Mouse (Mus musculus) liver, adult 2 months (tissue): ENCODE measurements around the gene 6430550D23Rik. TPM values are rescaled to one million over a fixed set of nuclear protein-coding genes. Genes with fewer than 3 reads are reported as not detected.
A peak's percentile ranks its signal among the peaks of the same experiment; 100 is the strongest.

Source experiments
- DNase-seq: peaks from one replicate; pipeline ENCODE4 v3.0.0-alpha.2; 2011; ENCODE audit warnings: low read depth, low spot score; ENCODE audit errors: extremely low read depth
- H3K27ac ChIP-seq: fragments of 200-500 bp; replicated peaks from 2 replicates; pipeline ENCODE4 v1.5.1; 2012; ENCODE audit warnings: low read depth, mild to moderate bottlenecking, control low read depth, inconsistent platforms, low read length; ENCODE audit not compliant: insufficient read depth
- H3K27me3 ChIP-seq: fragments of 200-500 bp; 2 replicates; pipeline ENCODE4 v1.6.1; 2012; ENCODE audit warnings: mild to moderate bottlenecking, moderate library complexity, low read length, inconsistent platforms; ENCODE audit not compliant: control insufficient read depth, insufficient read depth
- H3K36me3 ChIP-seq: fragments of 200-500 bp; 2 replicates; pipeline ENCODE4 v1.6.1; 2012; ENCODE audit warnings: low read length, inconsistent platforms; ENCODE audit not compliant: control insufficient read depth, insufficient read depth
- H3K4me1 ChIP-seq: fragments of 200-500 bp; 2 replicates; pipeline ENCODE4 v1.6.1; 2011; ENCODE audit warnings: low read length; ENCODE audit not compliant: control insufficient read depth, insufficient read depth
- H3K4me3 ChIP-seq: fragments of 200-500 bp; 2 replicates; pipeline ENCODE4 v1.5.1; 2011; ENCODE audit warnings: low read depth, mild to moderate bottlenecking, control low read depth, low read length, moderate library complexity; ENCODE audit not compliant: insufficient read depth
- H3K79me2 ChIP-seq: fragments of 200-500 bp; 2 replicates; pipeline ENCODE4 v1.6.1; 2012; ENCODE audit warnings: inconsistent platforms, mild to moderate bottlenecking, low read length, moderate library complexity; ENCODE audit not compliant: control insufficient read depth, insufficient read depth
- H3K9ac ChIP-seq: fragments of 200-500 bp; 2 replicates; pipeline ENCODE4 v1.6.1; 2012; ENCODE audit warnings: low read depth, mild to moderate bottlenecking, control low read depth, inconsistent platforms, low read length
- CTCF ChIP-seq: fragments of 200-500 bp; IDR thresholded peaks from 2 replicates; pipeline ENCODE4 v1.5.1; 2011; ENCODE audit warnings: low read depth, low read length, control low read depth
- POLR2A ChIP-seq: fragments of 200-500 bp; IDR thresholded peaks from 2 replicates; pipeline ENCODE4 v1.6.1; 2011; ENCODE audit warnings: low read length, control low read depth; ENCODE audit not compliant: insufficient read depth; ENCODE audit errors: extremely low read depth
- WGBS: fragments of 180-500 bp; shearing (Covaris S2); methylation state at CpG from one replicate; pipeline ENCODE4 v1.1.7; 2018; 5-methylcytosine and 5-hydroxymethylcytosine counted together
- polyA plus RNA-seq: library from polyadenylated mRNA; depleted of rRNA; stranded (reverse); fragments of >200 nt; gene quantifications from 2 replicates; pipeline ENCODE4 v1.2.3, GENCODE M21; 2012
- total RNA-seq: library from RNA; depleted of rRNA; stranded (reverse); fragments of >200 nt; gene quantifications from 2 replicates; pipeline ENCODE4 v1.2.3, GENCODE M21; 2014

The 6430550D23Rik gene
- total and polyA plus RNA-seq, 2 experiments, result 3.5 to 3.9 TPM

DNA sequence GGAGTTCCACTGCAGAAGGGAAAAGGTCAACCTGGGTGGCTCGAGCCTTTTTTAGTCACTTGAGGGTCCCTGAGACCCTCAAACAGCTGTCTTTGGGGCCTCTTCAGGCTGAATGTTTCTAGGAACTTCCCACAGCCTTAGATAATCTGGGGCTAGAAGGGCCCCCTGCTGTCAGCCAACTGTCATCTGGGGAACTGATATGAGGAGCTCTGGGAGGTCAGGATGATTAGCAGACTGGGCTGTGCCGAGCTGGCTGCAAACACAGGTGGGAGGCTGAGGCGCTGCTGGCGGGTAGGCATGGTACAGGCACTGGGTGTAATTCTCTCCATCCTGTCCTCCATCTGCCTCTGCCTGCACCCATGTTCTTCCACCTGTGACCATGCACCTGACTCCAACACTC is 18.7 kb downstream of the 6430550D23Rik start:
- no peak for DNase-seq
- WGBS, result 89% methylated on average over 4 of the region's 4 CpGs
- Histone ChIP-seq H3K36me3 (peaks cover 13% of the 10 kb centered on the region), H3K27ac (no peak overlapping the region), H3K4me1 (no peaks in the 10 kb centered on the region), H3K27me3 (no peaks in the 10 kb centered on the region), H3K79me2 (no peaks in the 10 kb centered on the region), H3K9ac (no peak overlapping the region), H3K4me3 (no peak overlapping the region)
- TF ChIP-seq CTCF, result no peak
- TF ChIP-seq POLR2A, result no peak

GRCm38 (mm10) chr2:155987131-155987530 is 20.6 kb downstream of the 6430550D23Rik start:
- H3K36me3 ChIP-seq, result peaks cover 21% of the 10 kb centered on the region
- H3K4me1 ChIP-seq, result no peaks in the 10 kb centered on the region
- TF ChIP-seq POLR2A (no peak), CTCF (no peak)
- DNase-seq, result no peak
- no peak overlapping the region for H3K9ac ChIP-seq
- H3K27me3 ChIP-seq, result no peaks in the 10 kb centered on the region
- H3K4me3 ChIP-seq, result no peak overlapping the region
- no peaks in the 10 kb centered on the region for H3K79me2 ChIP-seq
- WGBS, result 98% methylated on average over 6 of the region's 6 CpGs
- no peak overlapping the region for H3K27ac ChIP-seq

GRCm38 (mm10) chr2:155985776-155986175 is 22.0 kb downstream of the 6430550D23Rik start:
- no peaks in the 10 kb centered on the region for H3K79me2 ChIP-seq
- H3K4me1 ChIP-seq, result no peaks in the 10 kb centered on the region
- TF ChIP-seq CTCF (no peak), POLR2A (no peak)
- 88% methylated on average over 7 of the region's 7 CpGs for WGBS
- H3K27me3 ChIP-seq, result no peaks in the 10 kb centered on the region
- DNase-seq, result no peak
- no peak overlapping the region for H3K9ac ChIP-seq
- peaks cover 32% of the 10 kb centered on the region for H3K36me3 ChIP-seq
- no peak overlapping the region for H3K4me3 ChIP-seq
- no peak overlapping the region for H3K27ac ChIP-seq

DNA sequence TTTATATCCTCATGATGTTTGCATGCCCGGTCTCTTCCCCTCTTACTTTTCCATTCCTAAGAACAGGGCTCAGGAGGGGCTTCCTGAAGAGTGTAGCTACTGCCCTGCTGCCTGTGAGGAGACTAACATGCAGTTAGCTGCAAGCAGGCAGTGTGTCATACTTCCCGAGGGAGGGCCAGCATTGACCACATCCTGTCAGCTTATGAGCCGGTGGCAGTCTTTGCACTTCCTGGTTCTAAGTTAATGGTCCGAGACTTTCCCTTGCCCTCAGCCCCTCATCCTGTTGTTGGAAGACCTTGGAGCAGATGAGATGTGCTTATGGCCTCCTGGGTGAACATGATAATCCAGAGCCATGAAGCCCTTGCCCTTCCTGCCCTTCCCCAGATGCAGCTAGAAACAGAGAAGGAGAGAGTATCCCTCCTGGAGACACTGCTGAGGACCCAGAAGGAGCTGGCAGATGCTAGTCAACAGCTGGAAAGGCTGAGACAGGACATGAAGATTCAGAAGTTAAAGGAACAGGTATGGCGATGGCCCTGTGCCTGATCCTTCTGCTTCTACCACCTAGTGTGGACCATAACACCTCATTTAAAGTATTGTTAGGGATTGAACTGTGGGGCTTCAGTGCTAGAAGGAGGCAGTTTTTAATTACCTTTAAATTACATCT is 28.3 kb downstream of the 6430550D23Rik start:
- H3K27me3 ChIP-seq, result no peaks in the 10 kb centered on the region
- peak overlapping the region; percentile 27; the same call in 1 of the 2 replicates for H3K4me3 ChIP-seq

DNA sequence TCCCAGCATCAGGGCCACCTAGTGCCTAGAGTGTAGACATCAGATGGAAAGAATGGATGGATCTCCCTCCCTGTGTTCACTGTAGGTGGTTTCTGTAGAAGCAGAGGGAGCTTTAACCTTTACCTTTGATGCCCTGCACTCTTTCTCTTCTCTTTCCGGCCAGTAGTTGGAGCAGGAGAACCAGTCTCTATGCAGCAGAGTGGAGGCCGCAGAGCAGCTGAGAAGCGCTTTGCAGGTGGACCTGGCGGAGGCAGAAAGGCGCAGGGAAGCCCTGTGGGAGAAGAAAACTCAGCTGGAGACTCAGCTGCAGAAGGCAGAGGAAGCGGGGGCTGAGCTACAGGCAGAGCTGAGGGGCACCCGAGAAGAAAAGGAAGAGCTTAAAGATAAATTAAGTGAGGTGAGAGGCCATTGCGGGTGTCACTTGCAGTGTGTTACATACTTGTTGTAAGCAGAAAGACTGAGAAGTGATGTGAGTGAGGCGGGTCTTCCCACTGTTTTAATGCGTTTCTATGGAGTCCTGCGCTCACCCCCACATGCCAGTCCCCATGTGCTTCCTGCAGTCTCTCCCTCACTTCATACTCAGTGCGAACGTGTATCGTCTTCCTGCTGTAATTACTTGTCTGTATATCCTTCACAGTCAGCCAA is 33.6 kb downstream of the 6430550D23Rik start:
- Histone ChIP-seq H3K36me3 (peaks cover 42% of the 10 kb centered on the region), H3K4me1 (no peaks in the 10 kb centered on the region), H3K9ac (no peak overlapping the region), H3K27me3 (no peaks in the 10 kb centered on the region), H3K4me3 (no peak overlapping the region), H3K27ac (no peak overlapping the region), H3K79me2 (no peaks in the 10 kb centered on the region)
- WGBS, result 90% methylated on average over 14 of the region's 14 CpGs
- no peak for DNase-seq
- TF ChIP-seq CTCF (no peak), POLR2A (no peak)

More for the DNA sequence above, 28.3 kb downstream of the 6430550D23Rik start:
- no peak overlapping the region for H3K27ac ChIP-seq
- WGBS, result 77% methylated on average over 5 of the region's 5 CpGs
- H3K9ac ChIP-seq, result 0 out of 2 replicates have a peak overlapping the region, but pooled peaks have one; percentile 27
- H3K79me2 ChIP-seq, result no peaks in the 10 kb centered on the region
- no peaks in the 10 kb centered on the region for H3K4me1 ChIP-seq
- DNase-seq, result peak; percentile 22
- H3K36me3 ChIP-seq, result peaks cover 44% of the 10 kb centered on the region
- TF ChIP-seq CTCF (no peak), POLR2A (no peak)

GRCm38 (mm10) chr2:155973348-155973747 is 34.4 kb downstream of the 6430550D23Rik start:
- no peak for DNase-seq

More at GRCm38 (mm10) chr2:155973348-155973747, 34.4 kb downstream of the 6430550D23Rik start:
- Histone ChIP-seq H3K36me3 (peaks cover 42% of the 10 kb centered on the region), H3K9ac (no peak overlapping the region), H3K79me2 (no peaks in the 10 kb centered on the region), H3K4me3 (no peak overlapping the region), H3K27ac (no peak overlapping the region), H3K27me3 (no peaks in the 10 kb centered on the region), H3K4me1 (no peaks in the 10 kb centered on the region)
- 88% methylated on average over 6 of the region's 6 CpGs for WGBS
- TF ChIP-seq POLR2A, result no peak
- no peak for TF ChIP-seq CTCF
